Mouse (Mus musculus): ENCODE measurements around the gene 2410002F23Rik. TPM values are rescaled to one million over a fixed set of nuclear protein-coding genes. Genes with fewer than 3 reads are reported as not detected.
"Not testable (repeated sequence)": the region's sequence is repeated elsewhere in the genome, so short reads cannot be mapped to it uniquely, and the experiment has no call there.

Gene 2410002F23Rik
- total RNA-seq, 2 experiments from 2014 or later, result 11.2 to 19.7 TPM

DNA sequence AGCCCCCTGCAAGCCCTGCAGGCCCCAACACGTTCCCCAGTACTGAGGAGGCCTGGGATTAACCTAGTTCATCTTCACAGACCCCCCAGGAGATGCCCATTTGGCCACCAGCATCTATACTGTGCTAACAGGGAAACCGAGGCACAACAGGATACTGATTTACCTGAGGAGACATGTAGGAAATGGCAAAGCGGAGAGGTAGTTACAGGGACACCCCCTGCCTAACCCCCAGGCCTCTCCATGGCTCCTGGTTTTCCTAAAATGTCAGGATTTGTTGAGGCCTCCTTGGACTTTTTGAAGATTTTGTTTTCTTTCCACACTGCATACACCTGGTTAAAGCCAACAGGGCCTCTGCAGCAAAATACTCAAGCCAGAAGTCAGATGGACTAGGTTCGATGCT, 10.8 kb downstream of the 2410002F23Rik start, which contains the start of gene Acp4:
Gene Acp4 (minus strand): TSS at position 101 of the 400 bp plus-strand sequence.
- intact Hi-C loops (cut with DNase I), result no loop called here
- no peak for DNase-seq

DNA sequence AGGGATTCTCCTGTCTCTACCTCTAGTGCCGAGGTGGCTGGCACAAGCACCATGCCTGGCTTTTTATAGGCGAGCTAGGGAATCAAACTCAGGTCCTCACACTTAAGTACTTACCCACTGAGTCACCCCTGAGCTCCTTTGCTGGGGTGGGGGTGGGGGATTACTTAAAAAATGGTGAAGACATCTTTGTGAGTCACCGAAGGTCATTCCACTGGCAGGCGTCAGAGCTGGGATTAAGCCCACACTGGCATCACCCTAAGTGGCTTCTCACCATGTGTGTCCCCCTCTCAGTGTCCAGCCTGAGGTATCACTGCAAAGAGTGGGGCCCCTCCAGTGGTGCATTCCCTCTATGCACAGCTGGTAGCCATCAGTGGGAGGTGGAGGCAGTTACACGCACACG, 13.9 kb downstream of the 2410002F23Rik start:
- intact Hi-C loops (cut with DNase I), result loop anchor here (5.0 kb wide), 2 partner anchors 47 to 292 kb away; partner anchors contain the start of genes Clec11a and Nr1h2

DNA sequence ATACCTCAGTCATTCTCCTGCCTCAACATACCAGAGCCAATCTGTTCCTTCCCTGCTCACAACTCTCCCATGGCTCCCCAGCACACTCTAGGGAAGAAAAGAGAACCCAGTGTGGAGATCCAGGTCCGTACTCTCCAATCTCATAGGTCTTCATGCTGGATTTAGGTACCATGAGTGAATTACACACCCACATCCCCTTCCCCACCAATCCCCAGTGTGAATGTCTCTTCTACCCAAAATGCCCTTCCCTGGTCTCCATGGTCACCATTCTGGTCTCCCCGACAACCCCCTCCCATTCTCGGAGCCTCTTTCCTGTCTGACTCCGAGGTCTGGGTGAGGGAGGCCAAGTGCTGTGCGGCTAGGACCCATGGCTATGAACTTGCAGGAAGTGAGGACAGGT, 14.6 kb downstream of the 2410002F23Rik start, which contains the start of gene Gm15517:
Gene Gm15517 (plus strand): TSS at position 301 of the 400 bp plus-strand sequence.
- intact Hi-C loops (cut with DNase I), result loop anchor here (5.0 kb wide), 2 partner anchors 46 to 291 kb away; partner anchors contain the start of genes Clec11a and Nr1h2
- DNase-seq, result no peak

More for the DNA sequence above, 13.9 kb downstream of the 2410002F23Rik start:
- no peak for DNase-seq

DNA sequence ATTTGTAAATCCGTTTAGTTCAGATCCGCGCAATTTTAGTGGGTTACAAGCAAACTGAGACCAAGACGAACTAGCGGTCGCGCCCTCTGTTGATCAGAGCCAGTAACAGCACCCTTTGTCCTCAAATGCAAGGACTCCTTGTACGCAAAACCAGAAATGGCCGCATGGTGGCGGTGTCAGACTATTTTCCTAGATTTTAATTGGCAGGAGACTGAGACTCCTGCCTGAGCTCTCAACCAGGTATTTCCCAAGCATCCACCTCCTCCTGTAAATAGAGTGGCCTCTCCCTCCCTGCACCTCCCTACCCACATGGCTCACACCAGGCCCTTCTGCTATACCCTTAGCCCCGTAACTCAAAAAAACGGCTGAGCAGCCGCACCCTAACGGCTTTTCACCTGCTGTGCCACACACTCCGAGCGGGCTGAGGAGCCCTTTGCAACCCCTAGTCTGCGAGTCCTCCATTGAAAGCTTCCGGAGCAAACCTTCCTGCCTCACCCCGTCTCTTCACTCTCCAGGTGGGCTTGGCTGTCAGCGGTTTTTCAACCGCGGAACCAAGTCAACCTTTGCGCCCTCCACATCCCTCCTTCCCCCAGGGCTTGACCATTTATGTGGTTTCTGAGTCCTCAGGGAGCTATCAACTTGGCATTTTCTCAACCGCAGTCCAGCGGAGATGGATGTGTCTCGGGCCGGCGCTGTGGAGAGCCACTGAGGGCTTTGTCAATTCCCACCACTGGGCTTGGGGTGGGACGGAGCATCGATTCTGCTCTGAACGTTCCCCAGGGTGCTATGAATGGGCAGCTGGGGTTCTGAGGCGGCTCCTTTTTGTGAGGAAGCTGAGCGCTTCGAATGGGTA, 16.5 kb downstream of the 2410002F23Rik start:
- intact Hi-C loops (cut with DNase I), result loop anchor here (1.0 to 5.0 kb wide), 5 partner anchors 44 to 289 kb away; partner anchors contain the start of genes Clec11a and Nr1h2

DNA sequence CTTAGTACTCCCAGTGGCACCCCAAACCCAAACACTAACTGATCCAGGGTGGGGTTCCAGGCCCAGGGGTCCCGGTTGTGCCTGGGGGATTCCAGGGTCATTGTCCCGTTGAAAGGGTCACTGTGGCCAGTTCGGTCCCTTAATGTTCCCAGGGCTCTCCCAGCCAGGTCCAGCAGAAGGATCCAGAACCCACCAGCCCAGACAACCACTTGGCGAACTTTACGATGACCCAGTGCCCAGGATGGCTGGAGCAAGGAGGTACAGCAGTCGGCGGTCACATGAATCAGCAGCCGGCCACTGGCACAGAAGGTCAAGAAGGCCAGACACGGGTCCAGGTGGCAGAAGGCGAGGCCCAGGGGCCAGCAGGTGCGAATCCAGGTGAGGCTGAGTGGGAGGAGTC, 21.6 kb downstream of the 2410002F23Rik start:
- no peak for DNase-seq
- intact Hi-C loops (cut with DNase I), result no loop called here

More for the DNA sequence above, 16.5 kb downstream of the 2410002F23Rik start:
- DNase-seq, result peak; percentile 95 to 98

DNA sequence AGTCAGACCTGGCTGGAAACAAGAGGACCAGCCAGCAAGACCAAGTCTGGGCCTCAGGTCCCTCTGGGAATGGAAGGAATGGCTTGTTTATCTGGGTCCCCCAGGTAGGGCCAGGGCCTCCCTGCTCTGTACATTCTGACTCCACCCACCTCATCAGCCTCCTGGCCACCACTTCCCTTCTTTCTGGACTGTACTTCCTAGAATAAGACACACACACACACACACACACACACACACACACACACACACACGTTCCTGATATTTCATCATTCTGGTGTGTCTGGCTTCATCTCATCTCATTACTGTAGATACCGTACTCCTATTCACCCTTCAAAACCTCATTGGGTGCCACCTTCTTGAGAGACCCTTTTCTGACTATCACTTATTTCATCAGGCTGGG, 22.9 kb downstream of the 2410002F23Rik start:
- no peak for DNase-seq
- intact Hi-C loops (cut with DNase I), result no loop called here

DNA sequence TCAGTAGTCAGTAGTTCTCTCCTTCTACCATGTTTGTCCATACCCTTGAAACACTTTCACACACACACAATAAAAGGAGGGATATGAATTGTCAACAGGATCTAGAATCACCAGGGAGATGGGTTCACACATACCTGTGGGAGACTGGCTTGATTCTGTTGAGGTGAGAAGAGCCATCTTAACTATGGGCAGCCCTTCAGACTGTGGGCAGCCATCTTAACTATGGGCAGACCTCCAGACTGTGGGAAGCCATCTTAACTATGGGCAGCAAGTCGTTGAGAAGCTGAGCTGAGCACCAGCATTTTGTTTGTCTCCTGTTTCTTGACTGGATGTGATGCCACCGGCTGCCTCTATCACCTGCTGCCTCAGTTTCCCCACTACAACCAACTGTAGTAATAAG, 24.8 kb downstream of the 2410002F23Rik start:
- no peak for DNase-seq
- intact Hi-C loops (cut with DNase I), result no loop called here

DNA sequence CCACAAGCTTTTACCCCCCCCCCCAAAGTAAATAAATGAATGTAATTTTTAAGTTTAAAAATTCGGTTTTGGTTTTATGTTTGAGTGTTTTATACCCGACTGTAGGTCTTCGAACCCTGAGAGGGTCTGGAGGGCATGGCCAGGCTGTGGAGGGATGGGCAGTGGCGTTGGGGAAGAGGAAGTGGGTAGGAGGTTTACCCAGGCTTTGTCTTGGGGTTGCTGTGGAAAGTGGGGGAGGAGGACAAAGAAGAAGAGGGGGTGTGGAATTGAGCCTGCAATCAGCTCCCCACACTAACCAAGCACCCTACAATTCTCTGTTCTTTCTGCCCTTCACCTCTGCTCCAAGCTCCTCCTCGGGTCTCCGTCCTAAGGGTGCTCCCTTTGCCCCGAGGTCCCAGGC, 26.0 kb downstream of the 2410002F23Rik start:
- DNase-seq, result no peak
- intact Hi-C loops (cut with DNase I), result no loop called here

DNA sequence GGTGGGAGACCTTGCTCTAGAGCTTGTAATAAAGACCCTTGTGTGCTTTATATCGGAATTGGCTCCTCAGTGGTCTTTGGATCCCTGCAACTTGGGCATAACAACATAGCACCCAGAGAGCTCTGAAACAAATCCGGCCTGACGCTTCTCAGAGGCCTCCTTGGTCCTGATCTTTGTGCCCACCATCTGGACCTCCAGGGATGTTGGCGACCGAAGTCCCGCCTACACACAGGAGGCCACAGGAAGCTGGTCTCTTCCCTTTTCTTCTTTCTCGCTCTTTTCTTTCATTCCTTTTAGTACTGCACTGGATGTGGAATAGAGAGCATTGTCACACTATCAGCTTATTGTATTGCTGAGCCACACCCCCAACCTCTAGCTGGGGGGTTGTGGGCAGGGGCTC, 26.9 kb downstream of the 2410002F23Rik start:
- intact Hi-C loops (cut with DNase I), result no loop called here
- DNase-seq, result no peak

DNA sequence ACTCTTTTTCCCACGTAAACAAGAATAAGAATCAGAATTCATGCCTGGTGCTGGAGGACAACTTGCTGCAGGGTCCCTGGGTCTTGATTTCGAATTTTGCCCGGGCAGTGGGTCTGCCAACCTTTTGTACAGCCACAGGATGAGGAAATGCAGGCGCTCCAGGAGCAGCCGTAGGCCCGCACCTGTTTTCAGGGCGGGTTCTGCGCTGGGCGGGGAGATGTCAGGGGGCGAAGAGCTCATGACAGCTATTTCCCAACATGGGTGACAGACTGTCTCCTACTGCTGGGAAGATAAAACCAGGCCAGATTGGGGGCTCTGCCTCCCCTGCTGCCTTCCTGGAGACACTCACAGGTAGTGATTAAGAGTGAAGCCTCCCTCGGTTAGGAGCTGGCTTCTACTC, 27.6 kb downstream of the 2410002F23Rik start:
- intact Hi-C loops (cut with DNase I), result no loop called here
- DNase-seq, result no peak

DNA sequence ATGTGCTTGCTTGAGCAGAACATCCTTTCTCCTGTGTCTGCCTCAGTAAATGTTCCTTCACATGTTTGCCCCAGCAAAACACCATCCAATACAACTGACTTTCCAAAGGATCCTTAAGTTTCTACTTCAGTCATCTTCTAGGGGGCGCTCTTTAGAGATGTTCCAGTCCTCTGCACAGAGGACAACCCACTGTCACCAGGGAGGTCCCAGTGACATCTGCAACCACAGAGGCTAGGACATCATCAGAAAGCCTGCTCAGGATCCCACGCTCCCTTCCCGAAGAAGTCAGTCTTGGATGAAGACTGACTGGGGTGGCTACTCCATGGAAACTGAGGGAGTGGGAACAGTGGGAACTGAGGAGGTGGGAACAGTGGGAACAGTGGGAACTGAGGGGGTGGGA, 29.0 kb downstream of the 2410002F23Rik start:
- intact Hi-C loops (cut with DNase I), result no loop called here
- DNase-seq, result no peak

DNA sequence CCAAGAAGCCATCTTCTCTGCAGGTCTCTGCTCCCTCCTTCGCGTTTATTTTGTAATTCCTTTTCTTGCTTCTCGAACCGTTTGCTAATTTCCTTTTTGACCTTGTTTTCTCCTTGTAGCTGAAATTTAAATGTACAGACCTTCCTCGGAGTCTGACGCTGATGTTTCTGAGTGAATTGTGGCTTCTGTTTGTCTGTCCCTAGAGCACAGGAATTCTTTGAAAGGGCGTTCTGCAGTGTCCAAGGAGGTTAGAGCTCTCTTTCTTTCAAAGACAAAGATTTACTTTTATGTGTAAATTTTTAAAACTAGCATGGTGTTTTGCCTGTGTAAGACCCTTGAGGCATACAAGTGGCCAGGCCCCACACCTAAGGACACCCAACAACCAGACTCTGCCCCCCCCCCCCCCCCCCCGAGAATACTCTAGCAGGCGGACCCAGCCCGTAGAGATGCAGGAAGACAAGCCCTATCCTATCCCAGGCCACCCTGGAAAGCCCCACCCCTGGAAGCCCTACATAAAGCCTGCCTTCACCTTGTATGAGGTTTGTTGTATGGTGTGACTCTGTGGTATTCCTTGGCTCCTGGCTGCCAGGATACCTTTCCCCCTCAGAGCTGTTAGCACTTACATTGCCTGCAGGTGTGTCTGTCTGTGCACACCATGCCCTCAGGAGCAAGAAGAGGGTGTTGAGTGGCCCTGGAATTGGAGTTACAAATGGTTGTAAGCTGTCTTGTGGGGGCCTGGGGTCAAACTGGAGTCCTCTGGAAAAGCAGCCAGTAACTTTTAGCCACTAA, 30.1 kb downstream of the 2410002F23Rik start:
- intact Hi-C loops (cut with DNase I), result no loop called here
- DNase-seq, result no peak

DNA sequence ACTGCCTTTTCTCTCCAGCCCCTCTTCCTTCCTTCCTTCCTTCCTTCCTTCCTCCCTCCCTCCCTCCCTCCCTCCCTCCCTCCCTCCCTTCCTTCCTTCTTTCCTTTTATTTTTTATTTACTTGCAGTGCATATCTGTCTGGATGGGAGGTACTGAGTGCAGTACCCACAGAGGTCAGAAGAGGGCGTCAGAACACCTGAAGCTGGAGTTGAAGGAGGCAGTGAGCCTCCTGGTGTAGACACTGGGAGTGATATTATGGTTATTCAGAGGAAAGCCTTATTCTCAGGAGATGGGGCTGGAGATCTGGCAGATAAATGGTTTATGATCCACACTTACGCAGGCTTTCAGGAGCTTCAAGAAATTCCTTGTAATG, 30.7 kb downstream of the 2410002F23Rik start:
- DNase-seq, result peak in 1 of 2 experiments; percentile 32
- intact Hi-C loops (cut with DNase I), result no loop called here

DNA sequence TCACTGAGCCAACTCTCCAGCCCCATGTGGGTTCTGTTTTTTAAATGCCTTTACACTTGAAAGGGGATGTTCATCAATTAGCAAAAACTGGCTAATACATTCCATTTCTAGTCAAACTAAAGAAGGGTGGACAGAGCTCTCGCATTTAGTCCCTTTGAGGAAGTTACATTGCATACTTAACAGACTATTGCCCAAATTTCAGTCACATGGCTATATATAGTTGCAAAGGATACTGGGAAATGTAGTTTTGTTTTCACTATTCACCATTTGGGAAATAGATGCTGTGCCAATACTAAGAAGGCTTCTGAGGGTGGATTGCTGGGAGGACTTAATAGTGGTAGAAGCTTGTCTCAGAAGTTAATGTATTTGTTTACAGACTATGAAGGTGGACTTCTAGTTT, 34.4 kb downstream of the 2410002F23Rik start:
- no peak for DNase-seq

DNA sequence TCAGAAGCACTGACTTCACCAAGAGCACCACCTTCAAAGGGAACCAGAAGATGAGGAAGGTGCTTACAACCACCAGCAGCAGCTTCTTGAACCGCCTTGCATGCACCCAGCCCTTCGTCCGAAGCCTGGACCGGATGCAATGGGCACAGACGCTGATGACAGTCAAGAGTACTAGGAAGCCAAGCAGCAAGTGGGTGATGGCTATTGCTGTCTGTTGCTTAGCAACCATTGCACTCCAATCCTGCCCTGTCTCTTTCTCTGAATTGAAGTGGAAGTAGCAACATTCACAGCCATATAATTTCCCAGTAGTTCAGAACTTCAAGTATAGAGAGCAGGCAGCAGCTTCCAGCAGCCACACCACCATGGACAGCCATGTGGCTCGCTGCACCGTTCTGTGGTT, 35.1 kb downstream of the 2410002F23Rik start:
- intact Hi-C loops (cut with DNase I), result no loop called here
- DNase-seq, result no peak

More for the DNA sequence above, 34.4 kb downstream of the 2410002F23Rik start:
- intact Hi-C loops (cut with DNase I), result no loop called here

DNA sequence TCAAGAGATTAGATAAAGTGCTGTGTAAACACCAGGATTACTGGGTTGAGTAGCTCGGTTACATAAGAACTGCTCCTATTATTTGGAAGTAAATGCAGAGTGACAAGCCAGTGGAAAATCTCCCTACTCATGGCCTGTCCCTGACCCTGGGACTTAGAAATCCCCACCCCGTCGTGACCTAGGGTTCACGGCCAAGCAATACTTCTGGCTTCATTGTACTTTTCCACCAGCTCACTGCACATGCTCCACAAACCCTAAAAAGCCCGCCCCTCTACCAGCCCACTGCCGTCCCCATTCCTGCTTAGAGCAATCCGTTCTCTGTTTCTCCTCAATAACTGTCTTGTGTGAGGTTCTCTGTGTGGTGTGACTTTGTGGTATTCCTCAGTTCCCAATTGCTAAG, 41.2 kb downstream of the 2410002F23Rik start:
- intact Hi-C loops (cut with DNase I), result no loop called here
- DNase-seq, result no peak

DNA sequence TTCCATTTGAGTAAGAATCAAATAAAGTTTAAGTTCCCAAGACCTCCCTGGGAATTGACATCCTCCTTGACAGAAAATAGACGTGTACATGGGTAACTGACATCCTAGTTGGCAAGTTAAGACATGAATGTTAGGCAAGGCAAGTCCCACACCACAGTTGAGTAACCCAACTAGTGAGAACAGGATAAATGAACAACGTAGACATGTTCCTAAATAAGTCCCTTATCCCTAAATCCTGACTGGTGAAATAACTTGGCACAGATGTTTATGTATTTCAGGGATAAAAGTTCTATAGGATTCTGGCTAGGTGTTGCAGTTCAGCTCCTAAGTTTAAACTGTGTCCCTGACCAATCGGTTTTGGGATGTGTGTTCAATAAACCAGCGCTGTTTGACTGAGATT, 44.5 kb downstream of the 2410002F23Rik start:
- DNase-seq, result no peak
- intact Hi-C loops (cut with DNase I), result no loop called here

DNA sequence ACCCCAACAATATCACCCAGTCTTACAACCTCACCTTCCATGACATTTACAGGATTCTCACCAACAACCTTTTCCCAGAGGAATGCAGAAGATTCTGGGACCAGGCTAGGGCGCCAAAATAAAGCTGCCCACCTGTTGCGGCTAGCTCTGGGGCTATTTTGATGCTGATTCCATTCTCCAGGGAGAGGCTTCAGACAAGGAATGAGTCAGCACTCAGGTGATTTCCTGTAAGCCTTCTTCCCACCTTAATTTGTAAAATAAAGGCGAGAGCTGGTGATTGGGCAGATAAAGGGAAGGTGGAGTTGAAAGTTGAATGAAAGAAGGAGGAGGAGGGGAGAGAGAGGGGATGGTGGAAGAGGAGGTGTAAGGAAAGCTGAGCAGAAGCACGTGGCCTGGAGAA, 44.9 kb downstream of the 2410002F23Rik start:
- no peak for DNase-seq
- intact Hi-C loops (cut with DNase I), result no loop called here

DNA sequence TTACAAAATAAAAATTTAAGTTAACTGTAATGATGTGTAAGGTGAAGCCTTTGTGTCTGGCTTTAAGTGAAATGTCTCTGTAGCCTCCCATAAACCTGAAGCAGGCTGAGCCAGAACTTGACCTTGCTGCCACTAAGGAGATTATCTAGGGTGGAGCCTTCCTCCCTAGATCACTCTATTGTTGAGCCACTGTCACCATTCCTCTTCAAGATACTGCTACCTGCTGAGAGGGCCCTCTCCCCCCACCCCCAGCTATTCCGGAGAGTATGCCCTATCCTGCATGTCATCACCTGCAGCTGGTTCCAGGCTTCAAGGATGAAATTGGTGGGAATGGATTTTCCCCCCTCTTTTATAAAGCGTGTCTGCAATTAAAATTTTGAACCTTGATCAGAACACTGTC, 51.0 kb downstream of the 2410002F23Rik start:
- intact Hi-C loops (cut with DNase I), result loop anchor here (2.0 kb wide), 1 partner anchor 19 kb away; no protein-coding TSS in a partner anchor
- DNase-seq, result not testable (repeated sequence)

All from heart, postnatal 36 days (tissue).